Mouse (Mus musculus): ENCODE measurements around the gene Iqgap2.

The Iqgap2 gene

DNA sequence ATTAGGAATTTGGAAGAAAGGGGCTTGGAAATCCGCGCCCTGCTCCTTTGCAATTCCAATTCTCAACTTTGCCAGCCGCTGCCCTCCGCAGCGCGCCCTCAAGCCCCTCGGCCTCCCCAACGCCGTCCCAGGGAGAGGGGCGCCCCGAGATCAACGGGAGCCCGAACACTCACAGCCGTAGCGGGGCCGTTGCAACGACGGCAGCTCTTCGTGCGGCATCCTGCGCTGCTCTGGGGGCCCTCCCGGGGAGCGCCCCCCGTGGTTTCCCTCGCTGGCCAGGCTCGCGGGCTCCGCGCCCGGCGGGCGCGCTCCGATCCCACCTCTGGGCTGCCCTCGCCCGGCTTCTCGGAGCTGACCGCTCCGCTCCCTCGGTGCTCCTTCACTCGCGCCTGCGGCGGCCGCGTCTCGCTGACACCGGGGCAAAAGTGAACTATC lies at the start of gene Iqgap2:
Iqgap2 (minus strand) TSS at position 432 of the 435 bp plus-strand sequence.
- DNase-seq (ENCODE audit: low spot score in 2 of 2): no peak

DNA sequence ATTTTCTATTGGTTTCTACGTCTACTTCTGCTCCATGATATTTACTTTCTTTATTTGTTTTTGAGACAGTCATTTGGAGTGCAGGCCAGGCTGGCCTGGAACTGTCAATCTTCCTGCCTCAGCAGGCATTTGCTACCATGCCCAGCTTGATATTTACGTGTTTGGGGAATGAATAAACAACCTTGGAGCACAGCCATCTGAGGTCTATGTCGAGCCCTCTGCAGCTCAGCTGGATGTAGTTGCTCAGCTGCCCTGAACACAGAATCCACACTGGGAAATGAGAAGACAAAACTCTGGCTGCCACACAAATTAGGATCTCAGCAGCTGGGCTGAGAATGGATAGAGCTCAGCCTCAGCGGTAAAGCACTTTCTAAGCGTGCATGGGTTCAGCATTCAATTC lies 49.1 kb upstream of the Iqgap2 start:
- peak in 1 of 2 experiments; percentile 43 for DNase-seq (ENCODE audit: low spot score in 2 of 2)

DNA sequence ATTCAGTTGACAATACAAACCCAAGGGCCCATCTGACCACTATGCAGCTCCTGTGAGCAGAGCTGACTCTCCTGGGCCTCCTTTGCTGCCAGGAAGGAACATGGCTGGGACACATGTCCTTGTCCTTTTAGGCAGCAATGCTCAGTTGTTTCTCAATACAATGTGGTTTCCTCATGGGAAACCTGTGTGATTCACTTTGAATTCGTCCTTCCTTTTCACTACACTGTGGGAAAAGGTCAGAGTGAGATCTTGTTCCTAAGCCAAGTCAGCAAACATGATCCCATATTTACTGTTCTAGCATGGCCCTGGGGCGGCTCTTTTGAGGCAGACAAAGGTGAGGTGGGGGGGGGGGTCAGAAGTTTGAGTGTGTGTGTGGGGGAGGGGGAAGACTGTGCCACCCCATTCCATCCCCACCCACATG lies 32.5 kb upstream of the Iqgap2 start:
- DNase-seq (ENCODE audit: low spot score in 2 of 2): peak in 1 of 2 experiments; percentile 7

DNA sequence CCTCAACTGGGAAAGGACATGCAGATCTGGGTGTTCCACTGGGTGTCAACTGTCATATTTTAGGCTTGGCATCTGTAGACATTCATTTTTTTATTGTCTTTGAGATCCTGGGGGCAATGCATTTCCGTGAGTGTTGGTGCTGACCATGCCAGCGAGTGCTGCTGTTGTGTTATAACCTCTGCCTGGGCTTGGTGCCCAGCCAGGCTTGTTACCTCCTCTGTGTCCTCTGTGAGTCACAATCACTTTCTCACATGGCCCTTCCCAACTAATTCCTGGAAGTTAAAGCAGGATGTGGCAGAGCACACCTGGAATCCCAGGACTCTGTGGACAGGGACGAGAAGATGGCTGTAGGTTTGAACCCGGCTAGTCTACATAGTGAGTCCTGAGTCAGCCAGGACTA lies 30.9 kb upstream of the Iqgap2 start:
- peak in 1 of 2 experiments; percentile 27 for DNase-seq (ENCODE audit: low spot score in 2 of 2)

DNA sequence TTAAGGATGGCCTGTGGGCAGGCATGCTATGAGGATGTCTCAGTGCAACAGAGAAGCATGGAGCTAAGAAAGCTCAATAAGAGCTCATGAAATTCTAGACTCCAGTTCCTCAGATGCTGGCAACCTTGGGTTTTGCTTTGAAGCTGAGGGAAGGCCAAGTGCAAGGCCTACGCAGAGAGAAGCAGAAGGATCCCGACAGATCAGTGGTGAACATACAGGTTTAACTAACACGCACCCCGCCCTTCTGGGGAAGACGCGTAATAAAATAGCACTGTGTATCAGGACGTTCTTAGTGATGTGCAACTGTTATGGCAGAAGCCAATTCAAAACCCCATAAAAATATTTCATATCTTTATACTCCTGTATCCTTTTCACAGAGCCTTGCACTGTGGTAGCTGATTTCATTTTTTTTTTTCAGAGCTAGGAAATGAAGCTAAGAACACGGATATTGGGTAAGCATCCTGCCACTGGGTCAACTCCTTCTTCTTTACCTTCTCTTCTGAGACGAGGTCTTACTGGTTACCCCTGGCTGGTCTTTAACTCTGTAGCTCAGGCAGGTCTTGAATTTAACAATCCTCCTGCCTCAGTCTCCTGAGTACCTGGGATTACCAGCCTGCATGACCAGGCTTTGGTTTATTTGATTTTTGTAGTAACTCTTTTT lies 27.0 kb upstream of the Iqgap2 start:
- peak in 1 of 2 experiments; percentile 51 for DNase-seq (ENCODE audit: low spot score in 2 of 2)

GRCm38 (mm10) chr13:95913046-95913406 lies 21.3 kb upstream of the Iqgap2 start:
- DNase-seq (ENCODE audit: low spot score in 2 of 2): peak in 1 of 2 experiments; percentile 26

GRCm38 (mm10) chr13:95912157-95913045 lies 20.7 kb upstream of the Iqgap2 start:
- peak in 1 of 2 experiments; percentile 49 for DNase-seq (ENCODE audit: low spot score in 2 of 2)

DNA sequence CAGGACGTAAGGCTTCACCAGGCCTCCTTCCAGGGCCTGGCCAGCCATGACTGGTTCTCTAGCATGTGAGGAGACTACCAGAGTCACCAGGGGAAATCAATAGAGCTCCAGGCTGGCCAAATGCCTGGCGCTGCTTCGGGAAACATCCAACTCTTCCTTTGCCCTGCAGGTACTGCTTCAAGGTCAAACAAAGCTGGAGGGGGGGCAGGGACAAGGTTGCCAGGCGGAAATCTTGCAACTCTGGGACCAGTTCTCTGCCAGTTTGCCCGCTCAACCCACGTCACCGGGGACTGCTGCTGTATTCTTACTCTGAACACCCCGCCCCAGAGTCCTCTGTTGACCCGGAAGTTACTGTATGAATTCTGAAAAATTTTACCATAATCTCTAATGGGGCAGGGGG lies 18.5 kb upstream of the Iqgap2 start:
- peak in 1 of 2 experiments; percentile 53 for DNase-seq (ENCODE audit: low spot score in 2 of 2)

DNA sequence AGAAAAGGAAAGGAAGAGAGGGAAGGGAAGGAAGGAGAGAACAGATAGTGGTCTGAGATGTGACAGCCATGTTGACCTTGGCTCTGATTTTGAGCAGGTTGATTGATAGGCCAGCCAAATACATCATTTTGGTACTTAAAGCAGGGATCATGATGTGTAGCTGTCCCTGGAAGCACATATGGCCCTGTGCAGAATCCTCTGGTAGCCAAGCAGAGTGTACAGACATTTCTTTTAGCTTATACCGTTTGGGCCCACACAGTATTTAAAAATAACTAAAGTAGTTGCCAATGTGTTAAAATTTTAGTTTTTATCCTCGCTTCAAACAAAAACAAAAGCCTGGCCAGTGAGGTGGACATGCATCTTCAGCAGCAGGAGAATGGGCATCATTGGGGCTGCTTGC lies 17.5 kb upstream of the Iqgap2 start:
- peak in 1 of 2 experiments; percentile 5 for DNase-seq (ENCODE audit: low spot score in 2 of 2)

DNA sequence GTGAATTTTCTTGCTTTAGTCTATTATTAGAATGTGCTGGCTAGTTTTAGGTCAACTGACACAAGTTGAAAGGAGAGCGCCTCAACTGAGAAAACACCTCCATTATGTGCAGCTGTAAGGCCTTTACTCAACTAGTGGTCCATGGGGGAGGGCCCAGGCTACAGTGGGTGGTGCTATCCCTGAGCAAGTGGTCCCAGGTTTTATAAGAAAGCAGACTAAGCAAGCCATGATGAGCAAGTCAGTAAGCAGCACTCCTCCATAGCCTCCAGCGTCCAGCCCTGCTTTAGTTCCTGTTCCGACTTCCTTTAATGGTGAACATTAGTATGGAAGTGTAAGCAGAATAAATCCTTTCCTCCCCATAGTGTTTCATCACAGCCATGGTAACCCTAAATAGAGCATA lies 11.0 kb upstream of the Iqgap2 start:
- no peak for DNase-seq (ENCODE audit: low spot score in 2 of 2)

- DNase-seq (ENCODE audit: low spot score in 2 of 2): no peak
Observed at GRCm38 (mm10) chr13:95899885-95900650, 8.3 kb upstream of the Iqgap2 start.

- DNase-seq (ENCODE audit: low spot score in 2 of 2): no peak
Observed at GRCm38 (mm10) chr13:95896501-95896900, 4.8 kb upstream of the Iqgap2 start.

DNA sequence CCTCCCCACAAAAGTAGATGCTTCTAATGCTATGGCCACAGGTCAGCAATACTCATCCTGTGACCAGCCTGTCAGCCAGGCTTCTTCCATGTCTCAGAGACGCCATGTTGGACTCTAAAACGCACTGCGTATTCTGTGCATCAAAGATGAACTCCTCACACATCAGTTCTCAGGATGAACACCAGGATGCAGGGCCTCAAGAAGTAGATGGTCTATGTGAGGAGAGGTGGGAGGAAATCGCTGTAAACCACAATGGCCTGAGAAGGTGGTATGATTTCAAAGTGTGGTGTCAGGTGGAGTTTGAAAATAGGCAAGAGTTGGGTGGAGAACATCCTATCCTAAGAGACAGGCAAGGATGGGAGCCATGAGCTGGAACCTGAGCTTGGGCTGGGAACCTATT lies 1.4 kb upstream of the Iqgap2 start:
- DNase-seq (ENCODE audit: low spot score in 2 of 2): no peak

DNA sequence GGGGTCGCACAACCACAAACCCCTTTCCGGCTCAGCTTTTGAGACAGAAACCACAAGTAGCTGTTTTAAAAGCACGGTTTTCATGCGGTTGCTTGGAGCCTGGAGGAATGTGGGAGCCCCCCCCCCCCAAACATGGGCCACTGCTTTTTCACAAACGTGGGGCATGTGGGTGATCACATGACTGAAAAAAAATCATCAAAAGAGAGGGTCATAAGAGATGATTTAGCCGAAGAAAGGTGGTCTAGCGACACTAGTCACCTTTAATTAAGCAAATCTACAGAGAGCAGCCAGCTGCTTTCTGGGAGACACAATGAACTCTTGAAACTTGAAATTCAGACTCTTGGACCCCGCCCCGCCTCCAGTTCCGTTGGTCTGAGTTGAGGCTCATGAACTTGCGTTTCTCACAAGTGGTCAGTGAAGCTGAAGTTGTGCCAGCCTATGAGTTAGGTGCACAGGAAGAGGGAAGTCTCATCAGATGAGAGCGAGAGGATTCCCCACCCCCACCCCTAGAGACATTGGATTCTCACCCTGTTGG lies 956 bp upstream of the Iqgap2 start:
- peak in 1 of 2 experiments; percentile 25 for DNase-seq (ENCODE audit: low spot score in 2 of 2)

DNA sequence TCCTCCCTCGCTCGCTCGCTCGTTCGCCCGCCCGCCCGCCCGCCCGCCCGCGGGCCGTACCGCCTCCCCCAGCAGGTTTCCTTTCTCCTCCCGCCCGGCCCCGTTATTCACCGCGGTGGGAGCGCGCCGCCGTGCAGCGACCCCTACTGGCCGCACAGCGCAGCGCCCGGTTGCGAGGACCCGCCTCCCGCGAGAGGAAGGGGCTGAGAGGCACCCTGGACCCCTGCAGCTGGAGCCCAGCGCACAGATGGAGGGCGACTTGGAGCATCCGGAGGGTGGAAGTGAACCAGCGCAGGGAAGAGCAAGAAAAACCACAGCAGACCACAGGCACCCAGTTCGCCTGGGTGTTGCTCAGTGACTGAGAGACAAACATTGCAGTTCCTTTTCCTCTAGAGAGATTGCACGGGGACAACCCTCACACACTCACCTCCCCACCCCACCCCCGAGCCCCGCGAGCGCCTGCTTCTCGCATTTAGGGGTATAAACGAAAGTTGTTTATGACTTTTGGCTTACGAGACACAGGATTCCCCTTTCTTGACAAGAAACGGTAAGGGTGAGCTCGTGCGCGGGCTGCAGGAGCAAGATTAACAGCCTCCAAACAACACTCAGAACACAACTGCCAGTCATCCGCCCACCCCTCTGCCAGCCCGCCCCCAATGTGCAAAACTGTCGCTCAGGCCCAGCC lies 346 bp upstream of the Iqgap2 start:
- peak; percentile 83 to 94 for DNase-seq (ENCODE audit: low spot score in 2 of 2)

DNA sequence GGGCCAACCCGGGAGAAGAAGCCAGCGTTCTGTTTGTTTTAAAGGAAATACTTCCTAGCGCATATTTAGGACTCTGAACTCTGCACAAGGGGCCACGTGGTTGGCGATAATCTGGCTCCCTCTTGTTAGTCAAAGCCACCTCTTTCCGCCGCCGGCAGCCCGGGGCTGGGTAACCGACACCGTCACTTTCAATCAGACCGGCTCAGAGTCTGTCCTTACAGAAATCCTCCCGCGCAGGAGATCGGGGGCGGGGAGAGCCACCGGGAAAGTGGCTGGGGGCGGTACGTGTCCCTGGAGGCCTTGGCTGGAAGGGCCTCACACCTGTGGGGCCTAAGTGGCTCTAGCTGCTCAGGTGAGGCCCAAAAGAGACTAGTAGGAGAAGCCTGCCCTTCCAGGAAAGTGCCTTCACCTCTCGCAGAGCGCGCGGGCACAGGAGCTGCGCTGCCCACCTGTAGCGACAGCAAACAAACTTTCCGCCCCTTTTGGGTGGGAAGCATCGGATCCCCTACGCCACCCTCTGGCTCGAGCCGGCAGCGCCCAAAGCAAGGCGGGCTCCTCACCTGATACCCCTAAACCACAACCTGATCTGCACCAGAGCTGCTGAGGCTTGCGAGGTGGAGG lies 761 bp downstream of the Iqgap2 start:
- DNase-seq (ENCODE audit: low spot score in 2 of 2): peak; percentile 61 to 81

- DNase-seq (ENCODE audit: low spot score in 2 of 2): peak in 1 of 2 experiments; percentile 22
Observed at GRCm38 (mm10) chr13:95889981-95890545, 1.7 kb downstream of the Iqgap2 start.

GRCm38 (mm10) chr13:95889366-95889765 lies 2.4 kb downstream of the Iqgap2 start:
- no peak for DNase-seq (ENCODE audit: low spot score in 2 of 2)

GRCm38 (mm10) chr13:95888621-95889020 lies 3.1 kb downstream of the Iqgap2 start:
- no peak for DNase-seq (ENCODE audit: low spot score in 2 of 2)

DNA sequence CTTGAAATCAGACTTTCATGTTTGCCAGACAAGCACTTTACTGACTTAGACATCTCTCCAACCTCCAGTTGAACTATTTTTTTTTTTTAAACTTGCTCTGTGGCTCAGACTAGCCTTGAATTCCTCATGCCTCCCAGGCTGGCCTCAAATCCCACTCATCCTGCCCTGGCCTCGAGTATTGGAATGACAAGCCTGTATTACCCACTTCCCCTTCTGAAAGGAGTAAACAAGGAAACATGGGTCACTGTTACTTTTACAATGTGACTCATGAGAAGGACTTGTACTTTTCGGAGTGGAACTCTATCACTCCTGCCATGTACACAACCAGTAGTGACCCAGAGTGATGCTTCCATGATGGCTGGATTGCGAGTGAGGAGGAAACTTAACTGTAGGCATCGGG lies 3.6 kb downstream of the Iqgap2 start:
- DNase-seq (ENCODE audit: low spot score in 2 of 2): no peak

Measured in spleen, postnatal 4 days (tissue).